ENCODE assay signal across 9 mouse cellular contexts in the genomic region with DNA sequence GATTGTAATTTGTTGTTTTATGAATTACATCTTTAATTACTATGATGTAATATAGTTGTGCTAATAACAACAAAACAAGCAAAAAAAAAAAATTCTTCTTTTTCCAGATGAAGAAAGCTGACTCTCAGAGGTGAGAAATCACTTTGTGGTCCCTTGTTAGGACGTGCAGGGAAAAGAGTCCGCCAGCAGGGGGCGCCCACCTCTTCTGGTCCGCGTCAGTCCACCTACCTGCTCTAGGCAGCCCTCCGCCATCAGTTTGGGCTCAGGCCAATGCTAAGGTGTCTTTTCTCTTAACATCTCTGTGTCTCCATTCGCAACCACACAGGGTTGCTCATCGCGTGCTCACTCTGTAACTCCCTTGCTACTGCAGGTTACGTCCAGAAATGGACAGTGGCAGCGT. TPM values are rescaled to one million over a fixed set of nuclear protein-coding genes. Genes with fewer than 3 reads are reported as not detected.
DNase-seq lines count a peak whose midpoint lies in the region; ATAC-seq and TF ChIP-seq lines count a peak whose summit lies in the region.
"Had no signal": no experiment of that assay in that cellular context is flagged by ENCODE, and none has a peak within 500 bp of the region (broad histone marks: within the 10 kb centered on the region; RNA-seq: fewer than 3 reads in every experiment).

No protein-coding gene starts in this region.

- DNase-seq in CD8-positive naive resting alpha-beta T cell, adult 2 months (ENCODE audit: low read depth in 2 of 2, low spot score in 2 of 2): peak; percentile 40 to 46
- DNase-seq in adrenal gland, postnatal 14 days: peak; percentile 89
- peak; percentile 65 for DNase-seq in embryo, embryonic 11.5 days (ENCODE audit: low read depth, low spot score)
- DNase-seq in liver, postnatal 0 days: peak; percentile 84
- DNase-seq in thymus, postnatal 10 days (ENCODE audit: low spot score in 2 of 2): peak; percentile 28 to 78

- no peak for TF ChIP-seq POLR2A in olfactory bulb, adult 2 months (IDR thresholded peaks at IDR 0.05; ENCODE audit: insufficient read depth, low read depth, low read length)

- no peak for TF ChIP-seq EP300 in liver, postnatal 0 days (IDR thresholded peaks at IDR 0.05; ENCODE audit: low read depth)

- peaks cover 4% of the 10 kb centered on the region; the same call in 1 of the 2 replicates for H3K9me3 ChIP-seq in heart, embryonic 14.5 days (ENCODE audit: control insufficient read depth, low read length)
- H3K9me3 ChIP-seq in kidney, embryonic 16.5 days (ENCODE audit: low read length): peaks cover 6% of the 10 kb centered on the region; the same call in 1 of the 2 replicates
- no peaks in the 10 kb centered on the region for H3K9me3 ChIP-seq in liver, postnatal 0 days (ENCODE audit: low read length)
- H3K9me3 ChIP-seq: stomach, embryonic 15.5 days had no signal

- H3K36me3 ChIP-seq in heart, embryonic 14.5 days (ENCODE audit: control insufficient read depth, insufficient read depth, low read length): no peaks in the 10 kb centered on the region
- H3K36me3 ChIP-seq in kidney, embryonic 16.5 days (ENCODE audit: insufficient read depth, low read length): no peaks in the 10 kb centered on the region
- H3K36me3 ChIP-seq in liver, postnatal 0 days (replicated peaks; ENCODE audit: insufficient read depth, low read length): no peaks in the 10 kb centered on the region
- H3K36me3 ChIP-seq: stomach, embryonic 15.5 days had no signal

- H3K27me3 ChIP-seq in heart, embryonic 14.5 days (ENCODE audit: control insufficient read depth, insufficient read depth, low read length): peaks cover 7% of the 10 kb centered on the region; the same call in 1 of the 2 replicates
- peaks cover 2% of the 10 kb centered on the region; the same call in 1 of the 2 replicates for H3K27me3 ChIP-seq in kidney, embryonic 16.5 days (ENCODE audit: insufficient read depth, low read length)
- H3K27me3 ChIP-seq in liver, postnatal 0 days (ENCODE audit: insufficient read depth, low read length): peaks cover 11% of the 10 kb centered on the region

- peaks cover 5 to 7% of the 10 kb centered on the region in 2 experiments; a peak in 3 of 4 replicates for H3K4me1 ChIP-seq in heart, embryonic 14.5 days (ENCODE audit: control insufficient read depth in 2 of 2, insufficient read depth in 2 of 2, low read length in 2 of 2)
- H3K4me1 ChIP-seq in kidney, embryonic 16.5 days (ENCODE audit: insufficient read depth, low read length): peaks cover 15% of the 10 kb centered on the region
- H3K4me1 ChIP-seq in liver, postnatal 0 days (ENCODE audit: insufficient read depth): peaks cover 16% of the 10 kb centered on the region
- H3K4me1 ChIP-seq in olfactory bulb, adult 2 months (ENCODE audit: control insufficient read depth, insufficient read depth, low read length): peaks cover 2% of the 10 kb centered on the region; the same call in 1 of the 2 replicates

- peak; percentile 84 for TF ChIP-seq CTCF in liver, postnatal 0 days (IDR thresholded peaks at IDR 0.05; ENCODE audit: low read depth)
- TF ChIP-seq CTCF in olfactory bulb, adult 2 months (IDR thresholded peaks at IDR 0.05; ENCODE audit: insufficient read depth, low read depth, low read length): peak; percentile 77

- ATAC-seq in heart, embryonic 14.5 days (ENCODE audit: insufficient number of reproducible peaks, insufficient read depth, low FRiP score, low read depth): 0 out of 2 replicates have a peak, but pooled peaks have one; percentile 41
- ATAC-seq in kidney, embryonic 16.5 days (ENCODE audit: low FRiP score, low TSS enrichment): peak; percentile 71; the same call in 1 of the 2 replicates
- ATAC-seq in liver, postnatal 0 days: peak; percentile 43; the same call in 1 of the 2 replicates

- no peak overlapping the region for H3K9ac ChIP-seq in heart, embryonic 14.5 days (ENCODE audit: low read length)
- H3K9ac ChIP-seq in kidney, embryonic 16.5 days (replicated peaks; ENCODE audit: low read length): no peak overlapping the region
- no peak overlapping the region for H3K9ac ChIP-seq in liver, postnatal 0 days (replicated peaks)
- H3K9ac ChIP-seq: stomach, embryonic 15.5 days had no signal

- no peak overlapping the region for H3K27ac ChIP-seq in heart, embryonic 14.5 days (replicated peaks in 1 of 2; ENCODE audit: control insufficient read depth in 1 of 2, insufficient read depth in 1 of 2, low read depth in 2 of 2, low read length in 2 of 2)
- no peak overlapping the region for H3K27ac ChIP-seq in kidney, embryonic 16.5 days (ENCODE audit: low read length)
- no peak overlapping the region for H3K27ac ChIP-seq in liver, postnatal 0 days (ENCODE audit: low read depth)
- H3K27ac ChIP-seq in olfactory bulb, adult 2 months (ENCODE audit: insufficient read depth, low read depth, low read length): no peak overlapping the region
- H3K27ac ChIP-seq: stomach, embryonic 15.5 days had no signal

- no peak overlapping the region for H3K4me2 ChIP-seq in heart, embryonic 14.5 days (ENCODE audit: low read length)
- no peak overlapping the region for H3K4me2 ChIP-seq in kidney, embryonic 16.5 days (replicated peaks; ENCODE audit: low read depth, low read length)
- no peak overlapping the region for H3K4me2 ChIP-seq in liver, postnatal 0 days (ENCODE audit: low read depth, low read length)
- H3K4me2 ChIP-seq: stomach, embryonic 15.5 days had no signal

- H3K4me3 ChIP-seq in heart, embryonic 14.5 days (ENCODE audit: control insufficient read depth in 1 of 2, insufficient read depth in 1 of 2, low read depth in 1 of 2, low read length in 2 of 2): no peak overlapping the region
- H3K4me3 ChIP-seq in kidney, embryonic 16.5 days (ENCODE audit: low read length): no peak overlapping the region
- H3K4me3 ChIP-seq in liver, postnatal 0 days (ENCODE audit: low read depth, low read length): no peak overlapping the region
- H3K4me3 ChIP-seq in olfactory bulb, adult 2 months (ENCODE audit: insufficient read depth, low read depth, low read length): no peak overlapping the region
- H3K4me3 ChIP-seq: stomach, embryonic 15.5 days had no signal

- 20% methylated on average over 11 of the region's 11 CpGs for WGBS in heart, embryonic 14.5 days
- 17% methylated on average over 11 of the region's 11 CpGs for WGBS in kidney, embryonic 16.5 days
- 13% methylated on average over 11 of the region's 11 CpGs for WGBS in liver, postnatal 0 days (ENCODE audit: insufficient replicate concordance)
- 19% methylated on average over 11 of the region's 11 CpGs for WGBS in olfactory bulb, adult 2 months

RNA-seq across cellular contexts. Expression of gene Hunk, which starts 5.9 kb away (rescaled TPM):
- total RNA-seq in adrenal gland, postnatal 14 days (2021): 4.8 and 6.2 TPM in 2 replicates
- polyA plus RNA-seq in heart, embryonic 14.5 days (2014; fragmentation: Nextera tagmentation; extraction: Ambion mirVana): 9.7 and 10.4 TPM in 2 replicates
- 11.3 and 12.7 TPM in 2 replicates for polyA plus RNA-seq in kidney, embryonic 16.5 days (2015; fragmentation: Nextera tagmentation; extraction: Ambion mirVana)
- 1.1 and 1.2 TPM in 2 replicates for polyA plus RNA-seq in liver, postnatal 0 days (2015; fragmentation: Nextera tagmentation; extraction: Ambion mirVana)
- polyA plus RNA-seq in olfactory bulb, adult 2 months (2012; ENCODE audit: insufficient read depth, insufficient read length, low replicate concordance, missing spikeins): not detected in 2 replicates
